Mouse (Mus musculus) left cerebral cortex, postnatal 4 days (tissue): ENCODE results near the gene Arhgef3. TPM values are rescaled to one million over a fixed set of nuclear protein-coding genes. Genes with fewer than 3 reads are reported as not detected.
"Not testable (repeated sequence)": the region's sequence is repeated elsewhere in the genome, so short reads cannot be mapped to it uniquely, and the experiment has no call there.

Experiments
- DNase-seq: peaks from one replicate; pipeline ENCODE4 v3.0.0-alpha.2; 2022
- intact Hi-C: fragments of 180-260 bp; cut with DNase I; formaldehyde crosslinking; loops from one replicate; pipeline ENCODE4 v1.15.1; 2025
- total RNA-seq, 2 experiments: library from RNA; stranded (reverse); gene quantifications; 2 replicates each; pipeline ENCODE4 v1.2.3; 2021

Gene Arhgef3
- total RNA-seq, 2 experiments from 2014 or later = 20.1 to 20.9 TPM

- DNase-seq = peak; percentile 64
- intact Hi-C loops = loop anchor here (2.0 kb wide), 1 partner anchor 61 kb away; no protein-coding TSS in a partner anchor
These were observed 69.0 kb downstream of the Arhgef3 start for GRCm38 (mm10) chr14:27183501-27184230.

GRCm38 (mm10) chr14:27185902-27186301, 71.2 kb downstream of the Arhgef3 start:
- no peak for DNase-seq
- intact Hi-C loops = loop anchor here (2.0 kb wide), 1 partner anchor 227 kb away; no protein-coding TSS in a partner anchor

- DNase-seq = no peak
- intact Hi-C loops = loop anchor here (2.0 kb wide), 1 partner anchor 226 kb away; no protein-coding TSS in a partner anchor
These were observed 71.9 kb downstream of the Arhgef3 start for GRCm38 (mm10) chr14:27186596-27186995.

- DNase-seq = peak; percentile 77
- intact Hi-C loops = loop anchor here (2.0 kb wide), 1 partner anchor 226 kb away; no protein-coding TSS in a partner anchor
These were observed 72.3 kb downstream of the Arhgef3 start for GRCm38 (mm10) chr14:27187025-27187424.

GRCm38 (mm10) chr14:27187885-27188284, 73.2 kb downstream of the Arhgef3 start:
- intact Hi-C loops = loop anchor here (2.0 kb wide), 1 partner anchor 225 kb away; no protein-coding TSS in a partner anchor
- no peak for DNase-seq

GRCm38 (mm10) chr14:27192450-27192849, 77.8 kb downstream of the Arhgef3 start:
- DNase-seq = no peak
- intact Hi-C loops = no loop called here

- intact Hi-C loops = no loop called here
- no peak for DNase-seq
These were observed 82.3 kb downstream of the Arhgef3 start for GRCm38 (mm10) chr14:27196980-27197379.

- intact Hi-C loops = no loop called here
- DNase-seq = no peak
These were observed 83.9 kb downstream of the Arhgef3 start for GRCm38 (mm10) chr14:27198490-27199089.

GRCm38 (mm10) chr14:27199119-27199518, 84.4 kb downstream of the Arhgef3 start:
- intact Hi-C loops = no loop called here
- no peak for DNase-seq

- intact Hi-C loops = no loop called here
- no peak for DNase-seq
These were observed 85.2 kb downstream of the Arhgef3 start for GRCm38 (mm10) chr14:27199870-27200269.

- DNase-seq = no peak
- intact Hi-C loops = no loop called here
These were observed 86.3 kb downstream of the Arhgef3 start for GRCm38 (mm10) chr14:27200743-27201576.

- intact Hi-C loops = no loop called here
- no peak for DNase-seq
These were observed 87.1 kb downstream of the Arhgef3 start for GRCm38 (mm10) chr14:27201824-27202223.

GRCm38 (mm10) chr14:27204704-27205103, 90.0 kb downstream of the Arhgef3 start:
- DNase-seq = no peak
- intact Hi-C loops = no loop called here

GRCm38 (mm10) chr14:27206443-27206842, 91.7 kb downstream of the Arhgef3 start:
- intact Hi-C loops = no loop called here
- DNase-seq = no peak

GRCm38 (mm10) chr14:27209542-27209941, 94.8 kb downstream of the Arhgef3 start:
- intact Hi-C loops = no loop called here
- DNase-seq = no peak

- DNase-seq = not testable (repeated sequence)
- intact Hi-C loops = loop anchor here (10.0 kb wide), 1 partner anchor 124 kb away; no protein-coding TSS in a partner anchor
These were observed 96.1 kb downstream of the Arhgef3 start for GRCm38 (mm10) chr14:27210801-27211200.

GRCm38 (mm10) chr14:27211743-27212445, 97.2 kb downstream of the Arhgef3 start:
- intact Hi-C loops = loop anchor here (10.0 kb wide), 1 partner anchor 123 kb away; no protein-coding TSS in a partner anchor
- DNase-seq = no peak

- no peak for DNase-seq
- intact Hi-C loops = loop anchor here (10.0 kb wide), 1 partner anchor 121 kb away; no protein-coding TSS in a partner anchor
These were observed 99.5 kb downstream of the Arhgef3 start for GRCm38 (mm10) chr14:27214232-27214631.

GRCm38 (mm10) chr14:27219668-27220067, 105.0 kb downstream of the Arhgef3 start:
- DNase-seq = no peak
- intact Hi-C loops = loop anchor here (10.0 kb wide), 1 partner anchor 115 kb away; no protein-coding TSS in a partner anchor

- intact Hi-C loops = no loop called here
- DNase-seq = no peak
These were observed 105.6 kb downstream of the Arhgef3 start for GRCm38 (mm10) chr14:27220297-27220696.
